Mouse (Mus musculus) cerebellum, adult 11 months (tissue): ENCODE results near the gene Rfx4.

ENCODE experiments used
- DNase-seq: peaks from one replicate; pipeline ENCODE4 v3.0.0; 2022

Rfx4 gene

DNA sequence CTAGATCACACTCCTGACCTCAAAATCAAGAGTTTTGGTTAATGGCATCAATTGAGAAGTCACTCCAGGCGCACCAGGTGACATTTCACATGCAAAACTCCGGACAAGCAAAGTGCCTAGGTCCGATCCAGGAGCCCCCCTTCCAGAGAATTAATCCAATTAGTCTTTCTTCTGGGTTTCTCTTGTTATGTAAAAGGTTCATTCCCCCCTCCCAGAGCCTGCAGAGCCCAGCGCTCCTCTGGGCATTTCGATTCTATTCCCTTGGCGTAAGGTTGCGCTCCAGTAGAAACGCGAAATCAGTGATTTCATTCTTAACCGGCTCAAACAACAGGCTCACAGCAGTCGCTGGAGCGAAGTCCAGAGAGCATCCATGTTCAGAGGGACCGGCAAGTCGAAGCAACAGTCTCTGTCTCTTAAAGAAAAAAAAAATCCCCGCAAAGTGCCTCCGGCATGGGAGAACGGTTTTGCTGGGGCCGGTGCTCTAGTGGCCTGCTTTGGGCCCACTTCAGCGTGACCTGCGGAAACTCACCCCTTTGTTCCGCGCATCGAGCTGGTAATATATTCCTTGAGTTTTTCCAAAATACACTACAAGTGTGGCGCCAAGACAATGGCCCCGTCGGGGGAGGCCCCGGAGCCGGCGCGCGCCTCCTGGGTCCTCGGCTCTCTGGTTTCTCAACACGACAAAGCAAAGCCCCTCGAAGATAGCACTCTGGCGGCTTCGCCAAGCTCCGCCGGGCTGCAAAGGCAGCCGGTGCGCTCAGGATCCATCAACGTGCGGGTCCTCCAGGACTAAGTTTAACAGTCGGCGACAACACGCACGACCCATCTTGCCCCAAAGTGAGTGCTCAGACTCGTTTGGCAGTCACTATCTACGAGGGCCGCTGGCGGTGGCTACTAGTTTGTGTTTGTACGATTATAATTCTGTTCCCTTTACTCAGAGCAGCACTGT, 2.9 kb downstream of the Rfx4 start:
- DNase-seq: no peak

DNA sequence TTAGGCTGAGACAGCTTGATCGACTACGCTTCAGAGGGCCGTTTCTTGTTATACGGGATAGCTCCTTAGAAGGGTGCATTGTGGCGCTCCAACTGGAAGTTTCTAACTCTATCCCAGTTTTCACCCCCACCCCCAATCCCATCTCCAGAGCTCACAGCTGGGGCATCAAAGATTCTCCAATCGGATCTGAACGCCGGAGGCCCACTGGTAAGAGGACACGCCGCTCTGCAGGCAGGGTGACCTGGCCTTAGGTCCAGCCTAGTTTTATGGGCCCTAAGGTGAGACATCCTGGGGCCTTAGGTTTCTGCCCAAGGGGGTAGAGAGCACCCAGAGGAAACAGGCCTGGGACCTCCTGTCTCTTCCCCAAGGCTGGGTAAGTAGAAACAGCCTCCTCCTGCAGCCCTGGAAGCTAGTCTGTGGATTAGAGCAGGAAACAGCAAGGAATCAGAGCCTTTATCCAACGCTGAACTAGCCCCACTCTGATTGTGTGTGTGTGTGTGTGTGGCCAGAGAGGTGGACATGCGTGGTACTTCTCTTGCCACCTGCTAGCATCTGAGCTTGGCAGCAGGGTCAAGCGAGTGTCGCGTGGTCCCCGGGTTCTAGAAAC, 3.8 kb downstream of the Rfx4 start:
- DNase-seq: no peak

DNA sequence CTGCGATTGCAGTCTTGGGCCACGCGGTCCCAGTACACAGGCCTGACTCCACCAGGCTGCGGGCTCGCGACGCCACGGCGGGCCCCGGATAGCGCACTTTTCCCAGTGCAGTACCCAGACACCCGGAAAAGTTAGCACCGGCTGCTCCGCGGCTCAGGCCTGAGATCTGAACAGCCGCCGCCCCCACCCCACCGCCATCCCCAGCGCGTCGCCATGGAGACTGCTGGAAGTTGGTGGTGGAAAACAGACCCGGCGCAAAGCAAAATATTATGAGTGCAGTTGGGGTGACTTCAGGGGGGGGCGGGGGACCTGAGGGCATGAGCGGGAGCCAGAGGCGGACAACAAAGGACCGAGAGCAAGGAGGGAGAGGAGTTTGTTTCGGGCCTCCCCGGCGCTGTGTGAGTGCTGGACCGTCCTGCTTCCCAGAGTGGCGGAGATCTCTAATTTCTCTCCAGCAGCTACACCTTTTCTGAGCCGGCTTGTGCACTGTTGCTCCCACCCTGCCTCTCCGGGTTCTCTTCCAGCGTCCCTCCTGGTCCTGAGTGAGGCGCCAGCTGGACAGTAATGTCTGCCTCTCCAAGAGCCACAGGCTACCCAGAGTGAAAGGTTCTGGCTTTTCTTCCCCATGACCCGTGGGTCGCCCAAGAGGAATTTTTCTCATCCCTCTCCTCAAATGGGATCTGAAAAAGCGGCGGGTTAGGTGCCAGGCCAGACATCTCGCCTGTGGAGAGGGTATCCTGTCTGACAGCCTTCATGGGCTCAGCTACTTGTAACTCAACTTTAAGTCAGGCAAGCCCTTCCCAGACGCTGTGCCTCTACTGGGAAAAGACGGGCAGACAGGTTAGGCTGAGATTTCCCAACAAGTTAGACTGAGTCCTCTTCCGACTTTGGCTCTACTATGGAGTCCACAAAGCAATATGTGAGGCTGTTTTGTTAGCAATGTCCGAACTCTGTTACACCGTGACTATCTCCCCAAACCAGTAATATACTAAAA, 4.6 kb downstream of the Rfx4 start:
- DNase-seq: no peak

DNA sequence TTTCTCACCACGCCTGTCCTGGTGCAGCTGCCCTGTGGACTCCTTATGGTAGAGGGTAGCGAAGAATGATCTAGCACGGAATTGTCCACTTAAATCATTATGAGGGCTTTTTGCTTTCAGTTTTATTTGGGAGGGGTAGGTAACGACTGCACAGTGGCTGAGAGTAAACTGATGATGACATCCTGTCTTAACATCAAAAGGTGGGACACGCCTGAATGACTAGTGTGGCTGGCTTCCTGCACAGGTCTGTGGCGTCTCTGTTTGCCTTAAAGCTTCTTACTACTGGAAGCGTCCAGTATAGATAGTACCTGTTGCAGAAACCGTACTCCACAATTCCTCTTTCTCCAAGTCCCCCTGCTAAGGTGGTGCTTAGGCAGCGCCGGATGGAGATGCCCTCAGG, 12.9 kb downstream of the Rfx4 start:
- no peak for DNase-seq

DNA sequence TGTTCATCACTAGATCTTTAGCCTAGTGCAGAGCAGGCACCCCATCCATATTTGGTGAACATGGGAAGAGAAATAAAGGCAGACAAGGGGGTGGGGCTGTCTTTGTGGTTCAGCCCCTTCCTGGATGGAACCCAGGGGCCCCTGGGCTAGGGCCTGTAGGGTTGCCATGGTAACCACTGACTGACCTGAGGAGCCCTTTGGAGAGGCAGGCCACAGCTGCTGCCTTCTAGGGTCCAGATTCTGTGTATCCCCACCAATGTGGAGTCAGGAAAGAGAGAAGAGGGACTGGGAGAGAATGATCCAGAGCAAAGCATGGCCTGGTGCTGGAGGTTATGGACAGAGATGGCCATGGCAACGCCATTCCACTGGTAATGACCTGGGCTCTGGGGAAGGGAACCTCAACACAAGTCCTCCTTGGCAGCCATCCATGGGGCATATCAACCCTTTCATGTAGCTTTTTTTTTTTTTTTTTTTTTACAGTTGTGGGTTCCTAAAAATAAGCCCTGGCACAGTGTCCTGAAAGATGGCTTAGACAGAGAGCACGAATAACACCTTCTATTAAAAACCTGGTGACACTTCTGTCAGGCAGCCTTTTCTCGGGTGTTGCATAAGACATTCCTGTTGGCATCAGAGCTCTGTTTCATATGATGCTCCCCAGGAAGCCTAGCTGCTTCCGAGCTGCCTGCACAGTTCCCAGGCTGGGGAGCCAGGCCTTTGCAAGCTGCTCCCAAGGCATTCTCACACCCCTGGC, 16.7 kb downstream of the Rfx4 start:
- peak; percentile 36 for DNase-seq

DNA sequence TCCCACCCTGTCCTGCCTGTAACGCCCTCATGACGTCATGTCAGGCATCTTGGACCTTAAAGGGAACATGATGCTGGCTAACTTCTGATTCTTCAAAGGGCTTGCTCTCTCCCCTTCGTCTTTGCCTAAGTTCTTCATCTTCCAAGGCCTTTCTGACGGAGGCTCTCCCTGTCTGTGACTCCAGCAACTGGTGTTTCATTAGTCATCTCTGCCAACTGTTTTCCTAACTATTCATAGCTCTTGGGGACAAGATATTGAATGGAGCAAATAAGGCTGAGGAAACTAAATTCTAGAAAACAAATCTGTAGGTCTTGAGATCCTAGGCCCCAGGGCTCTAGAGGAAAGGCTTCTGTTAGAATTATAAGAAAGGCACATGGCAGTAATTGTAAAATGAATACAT, 18.0 kb downstream of the Rfx4 start:
- DNase-seq: no peak

DNA sequence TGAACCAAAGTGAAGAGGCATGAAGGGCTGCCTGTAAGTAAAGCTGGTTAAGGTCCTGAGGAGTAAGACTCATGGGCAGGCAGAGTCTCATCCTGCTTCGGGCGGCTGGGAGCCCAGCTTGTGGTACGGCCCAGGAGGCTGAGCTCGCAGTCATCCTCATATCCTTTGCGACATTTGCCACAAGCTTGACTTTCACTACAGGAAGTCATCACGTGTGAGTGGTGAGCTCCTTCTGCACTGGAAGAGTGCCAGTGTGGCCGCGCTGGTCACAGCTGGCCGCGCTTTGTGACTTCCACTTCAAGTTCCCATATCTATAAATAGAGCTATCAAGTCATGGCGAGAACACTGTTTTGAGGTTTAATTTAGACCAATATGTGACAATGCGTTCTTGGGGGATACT, 18.7 kb downstream of the Rfx4 start:
- no peak for DNase-seq

DNA sequence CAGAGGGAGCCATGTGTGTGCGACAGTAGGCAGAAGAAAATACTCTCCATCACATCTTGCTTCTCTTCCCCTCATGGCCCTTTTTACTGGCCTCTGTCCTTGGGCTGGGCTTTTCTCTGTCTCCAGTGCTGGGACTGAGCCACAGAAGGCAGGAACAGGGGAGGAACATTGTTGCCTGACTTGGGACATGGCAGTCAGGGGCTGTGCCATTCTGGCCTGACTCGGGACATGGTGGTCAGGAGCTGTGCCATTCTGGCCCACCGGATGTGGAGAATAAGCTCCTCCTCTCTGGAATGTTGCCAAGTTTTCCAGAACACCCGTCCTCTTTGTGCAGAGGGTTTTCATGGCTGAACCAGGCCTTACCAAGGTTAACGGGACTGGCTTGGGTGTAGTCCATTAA, 21.2 kb downstream of the Rfx4 start:
- no peak for DNase-seq

DNA sequence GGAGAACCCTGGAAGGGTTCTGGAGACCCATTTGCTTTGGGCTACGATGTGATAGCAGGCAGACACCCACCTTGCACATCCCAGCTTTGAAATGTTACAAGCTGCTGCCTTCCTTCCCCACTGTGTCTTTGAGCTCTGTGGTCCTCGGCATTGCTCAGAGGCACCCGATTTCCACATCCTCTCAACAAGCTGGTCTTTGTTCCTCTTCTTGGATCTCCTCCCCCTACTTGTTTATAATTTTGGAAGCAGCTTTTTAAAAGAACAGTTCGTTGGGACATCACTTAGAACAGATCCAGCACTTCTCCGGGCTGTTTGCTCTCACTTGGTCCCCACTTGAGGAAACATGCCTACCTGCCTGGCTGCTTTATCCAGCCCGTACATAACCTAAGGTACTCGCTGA, 22.1 kb downstream of the Rfx4 start:
- no peak for DNase-seq

DNA sequence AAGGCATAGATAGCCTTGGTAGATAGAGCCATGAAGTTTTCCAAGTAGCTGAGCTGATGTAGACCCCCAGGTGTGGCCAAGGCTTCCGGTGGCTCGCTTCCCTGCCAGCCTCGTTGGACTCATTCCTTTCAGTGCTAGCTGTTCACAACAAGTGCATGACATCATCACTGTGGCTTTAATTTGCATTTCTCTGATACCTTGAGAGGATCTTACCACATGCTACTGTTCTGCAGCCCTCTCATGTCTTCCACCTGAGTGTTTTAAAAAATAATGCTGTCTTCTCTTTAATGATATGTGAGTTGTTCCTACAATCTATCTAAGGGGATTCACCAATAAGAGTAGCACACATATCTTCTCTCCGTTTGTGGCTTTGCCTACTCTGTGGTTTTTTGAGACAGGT, 25.0 kb downstream of the Rfx4 start:
- no peak for DNase-seq

DNA sequence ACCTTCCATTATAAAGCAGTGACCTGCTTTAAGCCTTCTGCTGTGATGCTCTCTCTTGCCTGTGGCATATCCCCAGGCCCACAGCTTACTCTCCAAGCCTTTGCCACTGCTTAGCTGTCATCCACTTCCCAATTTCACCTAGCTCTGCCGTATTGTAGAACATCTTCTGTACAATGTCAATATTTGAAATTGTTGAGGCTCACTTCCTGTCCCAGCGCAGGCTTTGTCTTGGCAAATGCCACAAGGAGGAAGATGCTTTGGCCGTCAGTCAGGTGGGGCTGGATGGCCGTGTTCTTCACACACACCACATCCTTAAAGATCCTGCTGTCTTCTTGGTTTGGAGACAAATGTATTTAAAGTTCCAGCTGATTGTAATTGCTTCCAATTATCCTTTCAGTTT, 29.5 kb downstream of the Rfx4 start:
- no peak for DNase-seq

DNA sequence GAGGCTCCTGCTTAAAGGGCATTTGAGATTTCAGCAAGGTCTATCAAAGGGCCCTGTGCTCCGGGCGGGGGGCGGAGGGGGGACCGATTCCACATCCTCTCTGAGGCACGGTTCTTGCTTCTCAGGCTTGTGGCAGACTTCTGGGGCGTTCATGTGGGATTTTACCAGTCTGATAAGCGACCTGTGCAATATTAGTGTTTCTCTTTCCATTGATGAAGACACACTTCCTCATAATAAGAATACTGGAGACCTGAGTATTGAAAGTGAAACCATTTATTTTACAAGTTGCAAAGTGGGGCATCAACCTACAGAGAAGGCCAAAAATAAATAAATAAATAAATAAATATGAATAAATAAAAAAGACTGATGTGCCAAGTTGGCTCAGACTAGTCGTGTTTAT, 34.5 kb downstream of the Rfx4 start:
- no peak for DNase-seq

DNA sequence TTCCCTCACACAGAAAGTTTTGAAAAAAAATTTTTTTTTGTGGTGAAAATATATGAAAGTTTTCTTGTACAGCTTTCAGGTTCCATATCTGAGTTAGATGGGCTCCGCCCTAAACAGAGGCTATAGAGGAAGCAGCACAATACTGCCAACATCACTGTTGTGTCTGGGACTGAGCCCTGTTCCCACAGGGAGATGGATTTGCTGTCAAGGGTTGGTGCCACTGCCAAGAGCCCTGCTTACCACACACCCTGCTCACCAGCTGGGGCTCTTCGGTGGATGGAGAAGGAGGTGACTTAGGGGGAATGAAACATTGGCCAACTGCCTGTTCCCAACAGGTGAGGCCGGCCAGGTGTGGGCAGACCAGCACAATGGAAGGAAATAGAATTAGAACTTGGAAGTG, 35.3 kb downstream of the Rfx4 start:
- no peak for DNase-seq

DNA sequence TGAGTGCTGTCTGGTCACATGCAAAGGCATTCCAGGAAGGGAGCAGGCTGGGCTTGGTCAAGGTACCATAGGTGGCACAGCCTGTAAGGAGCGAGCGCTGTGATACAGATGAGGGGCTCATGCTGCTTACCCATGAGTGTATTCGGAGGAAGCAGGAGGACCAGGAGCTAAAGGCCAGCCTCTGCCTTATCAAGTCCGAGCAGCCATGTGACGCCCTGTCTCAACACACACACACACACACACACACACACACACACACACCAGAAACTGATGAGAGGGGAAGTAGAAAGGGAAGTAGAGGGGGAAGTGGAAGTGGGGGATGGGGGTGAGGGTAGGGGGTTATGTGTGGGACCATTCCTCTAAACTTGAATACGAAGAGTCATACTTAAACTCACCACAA, 45.7 kb downstream of the Rfx4 start:
- no peak for DNase-seq

DNA sequence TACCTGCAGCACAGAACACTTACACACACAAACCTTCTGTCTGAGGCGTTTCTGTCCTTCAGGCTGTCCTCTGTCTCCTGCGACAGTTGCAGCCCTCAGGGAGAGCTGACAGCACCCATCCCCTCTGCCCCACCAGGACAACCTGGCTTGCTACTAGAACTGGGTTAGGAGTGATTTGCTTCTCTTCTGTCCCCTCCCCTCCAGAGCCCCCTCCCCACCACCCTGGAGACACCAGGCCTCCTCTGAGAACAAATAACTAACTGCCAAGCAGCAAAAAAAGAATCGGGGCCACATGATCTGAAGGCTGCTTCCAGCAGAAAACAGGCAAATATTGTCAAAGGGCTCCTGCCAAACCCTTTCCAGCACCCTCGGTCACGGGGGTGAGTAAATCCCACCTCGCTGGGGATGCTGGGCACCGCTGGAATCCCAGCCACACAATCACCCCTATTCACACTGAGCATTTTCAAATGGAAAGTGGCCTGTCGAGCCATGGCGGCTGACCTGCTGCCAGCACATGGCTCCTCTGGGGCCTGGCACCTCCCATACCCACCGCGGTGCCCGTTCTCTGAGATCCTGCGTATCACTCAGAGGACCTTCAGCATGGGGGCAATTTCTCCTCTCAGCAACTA, 47.5 kb downstream of the Rfx4 start:
- peak; percentile 6 for DNase-seq

DNA sequence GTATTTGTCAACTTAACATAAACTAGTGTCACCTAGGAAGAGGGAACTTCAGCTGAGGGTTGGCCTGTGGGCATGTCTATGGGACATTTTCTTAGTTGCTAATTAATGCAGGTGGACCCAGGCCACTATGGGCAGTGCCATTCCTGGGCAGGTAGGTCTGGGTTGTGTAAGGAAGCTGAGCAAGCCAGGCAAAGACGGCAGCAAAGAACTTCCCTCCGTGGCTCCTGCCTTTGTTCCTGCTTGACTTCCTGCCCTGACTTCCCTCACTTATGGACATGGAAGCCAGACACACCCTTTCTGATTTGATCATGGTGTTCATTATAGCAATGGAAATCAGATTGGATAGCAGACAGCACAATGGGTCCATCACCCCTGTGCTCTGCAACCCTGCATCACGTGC, 49.7 kb downstream of the Rfx4 start:
- no peak for DNase-seq

DNA sequence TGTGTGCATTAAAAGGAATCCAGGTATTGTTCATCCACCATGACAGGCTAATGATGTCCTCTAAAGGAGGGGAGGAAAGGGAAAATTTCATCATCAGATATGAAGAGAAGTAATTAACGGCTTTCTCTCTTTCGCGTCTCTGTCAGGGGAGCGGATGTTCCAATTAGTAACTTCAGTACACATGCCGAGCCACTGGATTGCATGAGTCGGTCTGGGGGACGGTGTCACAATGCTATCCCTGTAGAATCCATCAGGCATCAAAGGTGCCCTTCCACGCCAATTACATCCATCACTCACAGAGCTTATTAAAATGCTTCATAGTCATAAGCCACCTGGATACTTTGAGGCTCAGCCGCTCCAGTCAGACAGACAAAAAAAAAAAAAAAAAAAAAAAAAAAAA, 51.3 kb downstream of the Rfx4 start:
- DNase-seq: no peak

DNA sequence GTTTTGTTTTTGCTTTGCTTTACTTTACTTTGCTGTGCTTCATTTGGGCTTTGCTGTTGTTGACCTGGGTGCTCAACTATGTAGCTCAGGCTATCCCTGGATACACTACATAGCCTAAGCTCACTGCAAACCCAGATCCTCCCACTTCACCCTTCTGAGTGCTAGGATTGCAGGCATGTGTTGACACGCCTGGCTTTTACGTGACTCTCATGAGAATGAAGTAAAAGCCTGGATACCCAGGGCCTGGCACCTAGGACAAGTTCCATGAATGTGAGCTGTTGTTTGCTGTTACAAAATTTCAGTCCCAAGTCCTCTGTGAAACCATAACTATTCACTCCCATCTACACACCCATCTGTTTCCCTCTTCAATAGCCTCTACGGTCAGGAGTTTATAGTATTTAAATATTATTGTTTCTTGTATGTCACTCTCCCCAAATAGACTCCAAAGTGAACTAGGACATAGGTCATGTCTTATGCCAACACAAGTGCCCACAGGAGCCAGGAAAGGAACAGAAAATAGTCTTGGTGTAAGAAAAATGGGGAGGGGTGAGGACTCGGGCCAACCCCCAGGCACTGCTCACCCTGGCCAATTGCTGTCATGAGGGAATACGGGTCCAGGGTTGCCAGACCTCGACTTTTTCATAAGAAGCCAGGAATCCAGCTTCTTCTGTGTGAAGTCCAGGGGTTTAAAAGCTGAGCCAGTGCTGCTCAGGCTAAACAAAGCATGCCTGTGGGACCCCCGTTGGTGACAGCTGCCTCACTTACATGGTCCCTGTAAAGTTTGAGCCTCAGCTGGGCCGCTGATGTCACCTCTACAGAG, 54.4 kb downstream of the Rfx4 start:
- DNase-seq: no peak

DNA sequence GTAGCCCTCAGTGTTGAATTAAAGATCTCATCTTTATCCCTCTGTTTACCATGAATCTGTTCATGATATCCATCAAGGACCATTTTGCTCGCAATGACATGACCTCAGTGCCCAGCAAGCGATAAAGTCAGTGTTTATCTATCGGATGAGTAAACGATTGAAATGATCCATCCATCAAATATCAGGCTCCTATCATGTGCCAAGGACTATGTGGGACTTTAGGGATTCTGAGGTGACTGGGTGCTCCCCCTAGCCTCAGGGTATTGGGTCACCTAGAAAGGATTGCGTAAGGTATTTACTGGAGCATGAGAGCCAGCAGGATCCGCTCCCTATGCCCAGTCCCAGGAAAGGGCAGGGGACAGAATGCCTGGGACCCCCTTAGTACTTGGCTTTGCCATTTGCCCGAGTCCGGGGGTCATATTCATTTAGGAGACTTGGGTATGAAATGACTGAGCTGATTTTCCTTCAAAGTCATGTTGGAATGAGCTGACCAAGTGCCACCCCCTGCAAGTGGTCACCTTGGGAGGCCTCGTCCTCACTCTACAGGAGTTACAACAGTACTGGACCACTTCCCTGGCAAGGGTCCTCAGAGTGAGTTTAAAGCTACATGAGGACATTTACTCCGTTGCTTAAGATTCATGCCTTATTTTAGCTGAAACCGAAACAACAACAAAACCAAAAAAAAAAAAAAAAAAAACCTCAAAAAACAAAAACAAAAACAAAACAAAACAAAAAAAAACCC, 55.5 kb downstream of the Rfx4 start:
- DNase-seq: no peak

DNA sequence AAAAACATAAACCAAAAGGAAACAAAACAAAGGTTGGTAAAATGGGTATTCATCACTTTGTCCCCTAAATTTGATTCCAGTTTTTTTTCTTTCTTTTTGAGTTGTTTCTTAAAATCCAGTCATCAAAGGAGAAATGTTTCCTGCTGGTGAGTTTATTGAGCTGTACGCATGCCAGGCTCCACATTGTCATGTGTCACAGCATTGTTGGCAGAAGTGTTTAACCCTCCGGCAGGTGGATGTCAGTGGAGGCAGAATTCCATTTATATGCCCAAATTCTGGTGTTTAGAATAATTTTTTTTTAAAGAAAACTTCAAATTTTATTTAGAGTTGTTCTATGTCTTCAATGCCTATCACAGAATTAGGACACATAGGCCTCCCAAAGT, 56.0 kb downstream of the Rfx4 start:
- peak; percentile 15 for DNase-seq
